Mouse (Mus musculus) ES-E14 (cell line): ENCODE measurements around the gene Zdhhc7.

Experiments used
- CHD2 ChIP-seq: IDR thresholded peaks from 2 replicates; pipeline ENCODE4 v1.6.1; 2014; ENCODE audit warnings: mild to moderate bottlenecking, low read depth, low read length, inconsistent platforms
- ZC3H11A ChIP-seq: IDR thresholded peaks from 2 replicates; pipeline ENCODE4 v1.6.1; 2012; ENCODE audit warnings: low read depth, mild to moderate bottlenecking, inconsistent platforms, low read length, borderline replicate concordance
- ZNF384 ChIP-seq: IDR thresholded peaks from 2 replicates; pipeline ENCODE4 v1.6.1; 2012; ENCODE audit warnings: low read depth, low read length, inconsistent platforms

- TF ChIP-seq CHD2 (no peak), ZNF384 (no peak), ZC3H11A (no peak)
These were observed 16.5 kb downstream of the Zdhhc7 start for GRCm38 (mm10) chr8:120084783-120085182.
